Mouse (Mus musculus): ENCODE data around the gene Cyb5d1.

Cyb5d1 gene

GRCm38 (mm10) chr11:69357690-69358089, 37.7 kb downstream of the Cyb5d1 start:
- DNase-seq (ENCODE audit: low spot score in 2 of 2): no peak

- DNase-seq (ENCODE audit: low spot score in 2 of 2): no peak
These were observed 38.9 kb downstream of the Cyb5d1 start for GRCm38 (mm10) chr11:69356544-69356943.

GRCm38 (mm10) chr11:69346441-69346840, 49.0 kb downstream of the Cyb5d1 start:
- no peak for DNase-seq (ENCODE audit: low spot score in 2 of 2)
